Mouse (Mus musculus) forebrain, postnatal 0 days (tissue): ENCODE results near the gene Gm11172. TPM values are rescaled to one million over a fixed set of nuclear protein-coding genes. Genes with fewer than 3 reads are reported as not detected.

Experiments used
- ATAC-seq: fragments of 200-750 bp; cut with Nextera tagmentation; 2 replicates; pipeline ENCODE4 v1.8.0; 2017; ENCODE audit warnings: mild to moderate bottlenecking, moderate library complexity
- DNase-seq: peaks from one replicate; pipeline ENCODE4 v3.0.0-alpha.2; 2015
- H3K27ac ChIP-seq: fragments of 300-500 bp; sonication (generic); 2 replicates; pipeline ENCODE4 v1.5.1; 2014; ENCODE audit warnings: low read depth, mild to moderate bottlenecking, antibody characterized with exemption, low read length, moderate library complexity, mixed read lengths
- H3K27me3 ChIP-seq: fragments of 300-500 bp; sonication (generic); 2 replicates; pipeline ENCODE4 v1.6.1; 2014; ENCODE audit warnings: mild to moderate bottlenecking, low read length, mixed read lengths; ENCODE audit not compliant: insufficient read depth
- H3K36me3 ChIP-seq: fragments of 300-500 bp; sonication (generic); 2 replicates; pipeline ENCODE4 v1.6.1; 2014; ENCODE audit warnings: mild to moderate bottlenecking, moderate library complexity; ENCODE audit not compliant: insufficient read depth
- H3K4me1 ChIP-seq: fragments of 300-500 bp; sonication (generic); 2 replicates; pipeline ENCODE4 v1.6.1; 2014; ENCODE audit warnings: antibody characterized with exemption; ENCODE audit not compliant: insufficient read depth
- H3K4me2 ChIP-seq: fragments of 300-500 bp; sonication (generic); 2 replicates; pipeline ENCODE4 v1.6.1; 2014; ENCODE audit warnings: low read depth, mild to moderate bottlenecking, moderate library complexity
- H3K4me3 ChIP-seq: fragments of 300-500 bp; sonication (generic); 2 replicates; pipeline ENCODE4 v1.5.1; 2014; ENCODE audit warnings: low read depth, low read length, mixed read lengths
- H3K9ac ChIP-seq: fragments of 300-500 bp; sonication (generic); 2 replicates; pipeline ENCODE4 v1.6.1; 2014; ENCODE audit warnings: mild to moderate bottlenecking
- H3K9me3 ChIP-seq: fragments of 300-500 bp; sonication (generic); 2 replicates; pipeline ENCODE4 v1.6.1; 2016; ENCODE audit warnings: low read length
- CTCF ChIP-seq: sonication (generic); IDR thresholded peaks from 2 replicates; pipeline ENCODE4 v1.5.1; 2016; ENCODE audit warnings: antibody characterized with exemption, control low read depth, low read depth
- WGBS: fragments of 180-500 bp; shearing (Covaris S2); extraction: QIAGEN DNeasy Blood & Tissue Kit; methylation state at CpG from one replicate; pipeline ENCODE4 v1.1.7; 2014; 5-methylcytosine and 5-hydroxymethylcytosine counted together
- polyA plus RNA-seq: library from polyadenylated mRNA; unstranded; fragments of >200 nt; fragmentation: Nextera tagmentation; extraction: Ambion mirVana; gene quantifications from 2 replicates; pipeline ENCODE4 v1.2.1, GENCODE M21; 2015
- total RNA-seq: library from RNA; depleted of rRNA; stranded (reverse); fragments of >200 nt; gene quantifications from 2 replicates; pipeline ENCODE4 v1.2.3, GENCODE M21; 2014; rRNA removed

The Gm11172 gene
- total RNA-seq (not detected in 2 replicates), polyA plus RNA-seq (not detected in 2 replicates)

DNA sequence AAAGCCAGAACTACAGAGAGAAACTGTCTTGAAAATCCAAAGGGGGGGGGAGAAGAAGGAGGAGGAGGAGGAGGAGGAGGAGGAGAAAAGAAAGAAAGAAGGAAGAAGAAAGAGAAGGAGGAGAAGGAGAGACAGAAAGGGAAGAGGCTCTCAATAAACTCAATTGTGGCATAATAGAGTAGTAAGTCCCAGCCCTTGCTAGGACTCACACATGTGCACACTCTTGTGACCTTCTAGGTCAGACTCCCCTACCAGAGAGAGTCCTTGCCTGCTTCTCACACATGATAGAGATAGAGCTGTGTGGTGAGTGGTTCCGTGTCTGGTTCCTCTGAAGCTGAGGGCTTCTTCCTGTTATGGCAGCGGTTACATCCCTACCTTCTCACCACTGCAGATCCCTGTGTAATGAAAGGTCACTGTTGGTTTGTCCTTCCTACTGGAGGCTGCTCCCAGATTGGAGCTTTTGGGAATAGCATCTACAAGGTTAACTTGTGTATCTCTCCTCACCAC lies at the start of gene Gm11172:
Gene Gm11172 (plus strand): TSS at position 51 of the 507 bp plus-strand sequence.
- no peak for TF ChIP-seq CTCF
- H3K4me1 ChIP-seq: no peaks in the 10 kb centered on the region
- no peak within 1 kb of the TSS for H3K27ac ChIP-seq
- ATAC-seq (no peak), DNase-seq (no peak)
- H3K36me3 ChIP-seq: no peaks in the 10 kb centered on the region
- H3K4me2 ChIP-seq: no peak within 1 kb of the TSS
- no peak within 1 kb of the TSS for H3K4me3 ChIP-seq
- WGBS: 88% methylated on average over 2 of the region's 2 CpGs
- no peaks in the 10 kb centered on the region for H3K27me3 ChIP-seq
- no peak within 1 kb of the TSS for H3K9ac ChIP-seq
- H3K9me3 ChIP-seq: no peaks in the 10 kb centered on the region

GRCm38 (mm10) chr16:10763540-10764264 lies 49.0 kb upstream of the Gm11172 start:
- DNase-seq (no peak), ATAC-seq (no peak)
- Histone ChIP-seq H3K36me3 (no peaks in the 10 kb centered on the region), H3K4me3 (no peak overlapping the region), H3K4me2 (no peak overlapping the region), H3K4me1 (no peaks in the 10 kb centered on the region), H3K9me3 (no peaks in the 10 kb centered on the region), H3K27ac (no peak overlapping the region), H3K27me3 (no peaks in the 10 kb centered on the region), H3K9ac (no peak overlapping the region)
- 68% methylated on average over 6 of the region's 6 CpGs for WGBS
- TF ChIP-seq CTCF: no peak

GRCm38 (mm10) chr16:10764323-10764722 lies 48.4 kb upstream of the Gm11172 start:
- H3K27ac ChIP-seq: no peak overlapping the region
- H3K4me2 ChIP-seq: no peak overlapping the region
- no peak overlapping the region for H3K9ac ChIP-seq
- no peak for DNase-seq
- 70% methylated on average over 2 of the region's 2 CpGs for WGBS
- H3K4me3 ChIP-seq: no peak overlapping the region
- no peaks in the 10 kb centered on the region for H3K27me3 ChIP-seq
- ATAC-seq: no peak
- H3K9me3 ChIP-seq: no peaks in the 10 kb centered on the region
- no peaks in the 10 kb centered on the region for H3K36me3 ChIP-seq
- no peaks in the 10 kb centered on the region for H3K4me1 ChIP-seq
- TF ChIP-seq CTCF: no peak

DNA sequence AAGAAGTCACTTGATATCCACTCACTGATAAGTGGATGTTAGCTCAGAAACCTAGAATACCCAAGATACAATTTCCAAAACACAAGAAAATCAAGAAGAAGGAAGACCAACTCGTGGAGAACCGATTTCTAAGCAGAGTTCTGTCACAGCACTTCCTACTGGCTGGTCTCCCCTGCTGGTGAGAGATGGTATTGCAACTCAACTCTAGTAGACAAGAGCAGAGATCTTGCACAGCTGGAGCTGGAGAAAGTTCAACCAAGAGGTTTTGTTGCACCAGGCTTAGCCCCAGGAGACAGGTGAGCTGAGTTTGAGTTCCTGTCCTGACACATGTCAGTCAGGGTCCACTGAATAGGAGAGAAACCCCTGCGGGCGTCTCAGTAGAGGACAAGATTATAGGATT lies 45.6 kb upstream of the Gm11172 start:
- Histone ChIP-seq H3K4me3 (no peak overlapping the region), H3K4me2 (no peak overlapping the region), H3K9me3 (no peaks in the 10 kb centered on the region), H3K27me3 (no peaks in the 10 kb centered on the region), H3K9ac (no peak overlapping the region), H3K27ac (no peak overlapping the region), H3K4me1 (no peaks in the 10 kb centered on the region), H3K36me3 (no peaks in the 10 kb centered on the region)
- peak; percentile 78 for TF ChIP-seq CTCF
- DNase-seq: peak; percentile 51
- ATAC-seq: no peak
- WGBS: 42% methylated on average over 4 of the region's 4 CpGs

- no peak for ATAC-seq
- DNase-seq: no peak
- H3K4me3 ChIP-seq: no peak overlapping the region
- H3K4me1 ChIP-seq: no peaks in the 10 kb centered on the region
- no peak overlapping the region for H3K4me2 ChIP-seq
- no peaks in the 10 kb centered on the region for H3K27me3 ChIP-seq
- H3K27ac ChIP-seq: no peak overlapping the region
- WGBS: 71% methylated on average over 9 of the region's 9 CpGs
- no peak overlapping the region for H3K9ac ChIP-seq
- TF ChIP-seq CTCF: no peak
- no peaks in the 10 kb centered on the region for H3K9me3 ChIP-seq
- no peaks in the 10 kb centered on the region for H3K36me3 ChIP-seq
These were observed 43.9 kb upstream of the Gm11172 start for GRCm38 (mm10) chr16:10768821-10769220.

- no peak overlapping the region for H3K4me2 ChIP-seq
- no peaks in the 10 kb centered on the region for H3K36me3 ChIP-seq
- H3K9me3 ChIP-seq: no peaks in the 10 kb centered on the region
- no peak overlapping the region for H3K9ac ChIP-seq
- DNase-seq (no peak), ATAC-seq (no peak)
- 41% methylated on average over 2 of the region's 2 CpGs for WGBS
- no peaks in the 10 kb centered on the region for H3K27me3 ChIP-seq
- no peak for TF ChIP-seq CTCF
- no peaks in the 10 kb centered on the region for H3K4me1 ChIP-seq
- H3K27ac ChIP-seq: no peak overlapping the region
- no peak overlapping the region for H3K4me3 ChIP-seq
These were observed 43.1 kb upstream of the Gm11172 start for GRCm38 (mm10) chr16:10769661-10770060.

DNA sequence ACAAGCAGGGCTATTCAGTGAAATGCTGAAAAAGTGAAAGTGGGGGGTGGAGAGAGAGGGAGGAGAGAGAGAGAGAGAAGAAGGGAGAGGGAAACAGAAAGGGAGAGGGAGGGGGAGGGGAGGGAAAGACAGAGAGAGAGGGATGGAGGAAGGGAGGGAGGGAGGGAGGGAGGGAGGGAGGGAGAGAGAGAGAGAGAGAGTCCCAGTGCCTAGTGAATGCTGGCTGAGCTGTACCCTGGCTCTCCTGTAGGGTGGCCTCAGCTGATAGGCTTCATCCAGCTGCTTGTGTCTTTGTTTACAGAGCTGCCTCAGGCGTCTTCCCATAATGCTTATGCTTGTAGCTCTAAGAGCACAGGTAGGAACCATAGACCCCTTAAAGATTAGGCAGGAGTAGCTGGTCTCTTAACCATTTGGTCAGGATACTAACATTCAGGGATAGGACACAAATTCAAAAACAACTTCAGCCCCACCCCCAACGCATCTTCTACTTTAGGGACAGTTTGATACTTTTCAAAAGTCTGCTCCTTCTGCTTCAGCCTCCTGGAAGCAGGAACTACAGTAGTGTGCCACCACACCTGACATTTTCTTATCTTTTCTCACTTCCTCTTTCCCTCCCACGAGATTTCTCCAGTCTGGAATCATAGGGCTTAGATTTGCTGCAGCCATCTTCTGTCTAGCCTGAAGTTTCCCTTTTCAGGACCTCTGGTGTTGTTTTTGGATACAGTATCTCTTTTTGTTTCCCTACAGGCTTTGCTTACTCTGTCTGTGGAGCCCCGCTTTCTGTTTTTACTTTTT lies 42.0 kb upstream of the Gm11172 start:
- TF ChIP-seq CTCF: 0 out of 2 replicates have a peak, but pooled peaks have one; percentile 7
- Histone ChIP-seq H3K4me3 (no peak overlapping the region), H3K36me3 (no peaks in the 10 kb centered on the region), H3K27ac (no peak overlapping the region), H3K4me1 (no peaks in the 10 kb centered on the region), H3K9me3 (no peaks in the 10 kb centered on the region), H3K27me3 (no peaks in the 10 kb centered on the region), H3K4me2 (no peak overlapping the region), H3K9ac (no peak overlapping the region)
- 53% methylated on average over 4 of the region's 4 CpGs for WGBS
- ATAC-seq: peak; percentile 55; the same call in 1 of the 2 replicates
- DNase-seq: no peak
